In the genomic region with DNA sequence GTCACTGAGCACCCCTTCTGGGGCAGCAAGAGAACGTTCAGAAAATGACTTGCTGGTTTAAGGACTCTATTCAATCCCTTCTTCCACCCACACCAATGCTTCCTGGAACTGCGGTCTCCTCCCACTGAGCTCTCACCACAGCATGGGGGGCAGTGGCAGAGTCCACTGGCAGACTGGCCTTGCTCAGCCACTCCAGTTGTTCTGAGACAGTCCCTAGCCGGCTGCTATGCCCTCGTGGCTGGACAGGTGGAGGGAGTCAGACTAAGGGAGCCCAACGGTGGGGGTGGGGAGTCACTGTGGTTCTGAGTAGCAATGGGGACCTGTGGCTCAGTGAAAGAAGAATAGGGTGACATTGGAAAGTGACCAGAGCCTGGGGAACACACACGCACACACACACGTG, we compare ENCODE assay signal across 18 mouse cellular contexts. TPM values are rescaled to one million over a fixed set of nuclear protein-coding genes. Genes with fewer than 3 reads are reported as not detected.
A peak's percentile ranks its signal among the peaks of the same experiment; 100 is the strongest.
DNase-seq lines count a peak whose midpoint lies in the region; ATAC-seq and TF ChIP-seq lines count a peak whose summit lies in the region.
"Had no signal": no experiment of that assay in that cellular context is flagged by ENCODE, and none has a peak within 500 bp of the region (broad histone marks: within the 10 kb centered on the region; RNA-seq: fewer than 3 reads in every experiment).

No protein-coding gene starts in this region.

- no peak for ATAC-seq in heart, embryonic 11.5 days (replicated peaks; ENCODE audit: insufficient number of reproducible peaks, low FRiP score, low TSS enrichment)
- ATAC-seq: forebrain, postnatal 0 days; inflammation-experienced regulatory T-cells, adult 6 months had no signal

- DNase-seq in spleen, adult 2 months (ENCODE audit: low read depth in 1 of 2, low spot score in 2 of 2): peak in 1 of 2 experiments; percentile 29
- no peak for DNase-seq in spleen, adult 12 weeks (ENCODE audit: low spot score)
- DNase-seq in induced T-regulatory cell, adult 2 months (ENCODE audit: low read depth): peak; percentile 10
- DNase-seq in splenic B cell, adult 2 months (ENCODE audit: low read depth, low spot score): peak; percentile 45
- no peak for DNase-seq in urinary bladder, postnatal 14 days (ENCODE audit: low spot score)
- DNase-seq in liver: no peak
- DNase-seq: cerebellum, postnatal 25 days; forebrain, postnatal 0 days; gastrocnemius, postnatal 10 days; layer of hippocampus, postnatal 36 days; liver, embryonic 13.5 days; midbrain, embryonic 14.5 days had no signal

- no peak for TF ChIP-seq CTCF in spleen, adult 2 months (IDR thresholded peaks at IDR 0.05; ENCODE audit: extremely low read depth, insufficient read depth, insufficient read length, insufficient replicate concordance)
- TF ChIP-seq CTCF in E14TG2a.4 (conservative IDR thresholded peaks at IDR 0.05; ENCODE audit: low read length): no peak

- no peaks in the 10 kb centered on the region for H3K9me3 ChIP-seq in E14TG2a.4 (ENCODE audit: low read length)
- H3K9me3 ChIP-seq in heart, embryonic 11.5 days (replicated peaks; ENCODE audit: control insufficient read depth, low read length): no peaks in the 10 kb centered on the region
- H3K9me3 ChIP-seq: embryonic facial prominence, embryonic 12.5 days; liver, embryonic 13.5 days; lung, embryonic 15.5 days had no signal

- H3K4me3 ChIP-seq in spleen, adult 2 months (ENCODE audit: extremely low read depth, insufficient read depth, insufficient read length): peak overlapping the region; percentile 59
- H3K4me3 ChIP-seq in E14TG2a.4 (replicated peaks; ENCODE audit: low read length): peak overlapping the region; percentile 96
- no peak overlapping the region for H3K4me3 ChIP-seq in heart, embryonic 11.5 days (ENCODE audit: low read depth, low read length)
- H3K4me3 ChIP-seq: embryonic facial prominence, embryonic 12.5 days; liver, embryonic 13.5 days; lung, embryonic 15.5 days had no signal

- no peaks in the 10 kb centered on the region for H3K36me3 ChIP-seq in spleen, adult 2 months (ENCODE audit: control insufficient read depth, insufficient read depth, low read length)
- H3K36me3 ChIP-seq in E14TG2a.4 (ENCODE audit: insufficient read depth, low read length): peaks cover 19% of the 10 kb centered on the region
- H3K36me3 ChIP-seq in splenic B cell, adult 2 months (ENCODE audit: control insufficient read depth, insufficient read depth, low read length, poor library complexity, severe bottlenecking): no peaks in the 10 kb centered on the region; the same call in 1 of the 2 replicates
- no peaks in the 10 kb centered on the region for H3K36me3 ChIP-seq in heart, embryonic 11.5 days (ENCODE audit: control insufficient read depth, insufficient read depth, low read length)
- H3K36me3 ChIP-seq: embryonic facial prominence, embryonic 12.5 days; liver, embryonic 13.5 days; lung, embryonic 15.5 days had no signal

- 15% methylated on average over 7 of the region's 7 CpGs for WGBS in spleen, adult 2 months
- WGBS in heart, embryonic 11.5 days (ENCODE audit: insufficient replicate concordance): 45% methylated on average over 7 of the region's 7 CpGs

- H3K4me1 ChIP-seq in spleen, adult 2 months (ENCODE audit: control insufficient read depth, insufficient read depth, insufficient read length): peaks cover 17% of the 10 kb centered on the region
- H3K4me1 ChIP-seq in E14TG2a.4 (replicated peaks; ENCODE audit: low read depth, low read length): peaks cover 76% of the 10 kb centered on the region
- H3K4me1 ChIP-seq in heart, embryonic 11.5 days (ENCODE audit: control insufficient read depth, insufficient read depth, low read length): peaks cover 7% of the 10 kb centered on the region; the same call in 1 of the 2 replicates

- no peak for TF ChIP-seq POLR2A in spleen, adult 2 months (IDR thresholded peaks at IDR 0.05; ENCODE audit: low read depth, low read length)

- H3K4me2 ChIP-seq in heart, embryonic 11.5 days: no peak overlapping the region
- H3K4me2 ChIP-seq: embryonic facial prominence, embryonic 12.5 days; liver, embryonic 13.5 days; lung, embryonic 15.5 days had no signal

- H3K27me3 ChIP-seq in spleen, adult 2 months (ENCODE audit: control insufficient read depth, insufficient read depth, low read length): no peaks in the 10 kb centered on the region; the same call in 1 of the 2 replicates
- no peaks in the 10 kb centered on the region for H3K27me3 ChIP-seq in E14TG2a.4 (ENCODE audit: insufficient read depth, low read length)
- no peaks in the 10 kb centered on the region for H3K27me3 ChIP-seq in splenic B cell, adult 2 months (ENCODE audit: control insufficient read depth, insufficient read depth, low read length, poor library complexity, severe bottlenecking)
- peaks cover 43% of the 10 kb centered on the region for H3K27me3 ChIP-seq in heart, embryonic 11.5 days (ENCODE audit: control insufficient read depth, insufficient read depth, low read length)

- H3K27ac ChIP-seq in spleen, adult 2 months (ENCODE audit: insufficient read depth, low read length): peak overlapping the region; percentile 83
- H3K27ac ChIP-seq in heart, embryonic 11.5 days (ENCODE audit: low read depth, low read length): no peak overlapping the region
- H3K27ac ChIP-seq: embryonic facial prominence, embryonic 12.5 days; liver, embryonic 13.5 days; lung, embryonic 15.5 days; macrophage had no signal

- H3K9ac ChIP-seq in heart, embryonic 11.5 days (ENCODE audit: low read depth, low read length): no peak overlapping the region
- H3K9ac ChIP-seq: embryonic facial prominence, embryonic 12.5 days; forebrain, postnatal 0 days; liver, embryonic 13.5 days; lung, embryonic 15.5 days had no signal

RNA-seq across cellular contexts. Expression of gene B3gnt7, which starts 1.9 kb away (rescaled TPM):
- polyA plus RNA-seq in spleen, adult 2 months (2012; rRNA removed): 2.3 and 3.3 TPM in 2 replicates
- 7.0 and 7.7 TPM in 2 replicates for polyA plus RNA-seq in heart, embryonic 11.5 days (2014; fragmentation: Nextera tagmentation; extraction: Ambion mirVana)
- polyA plus RNA-seq: inflammation-experienced regulatory T-cells, adult 6 months had no signal

RNA-seq across cellular contexts. Expression of gene Ncl, which starts 58.5 kb away (rescaled TPM):
- 8.5 and 9.1 TPM in 2 replicates for polyA plus RNA-seq in spleen, adult 2 months (2012; rRNA removed)
- polyA plus RNA-seq in heart, embryonic 11.5 days (2014; fragmentation: Nextera tagmentation; extraction: Ambion mirVana): 287 and 296 TPM in 2 replicates

Comparison
In these comparisons a context has a peak if more than half of its experiments do, and no peak if none do; other contexts are left out.
1. DNase-seq: peak in induced T-regulatory cell, adult 2 months (single experiment) and splenic B cell, adult 2 months (single experiment); none in spleen, adult 12 weeks (single experiment), urinary bladder, postnatal 14 days (single experiment) and liver (single experiment).
2. RNA of gene Ncl, which starts 58.5 kb away (polyA plus RNA-seq): 287 to 296 TPM in heart, embryonic 11.5 days; 8.5 to 9.1 TPM in spleen, adult 2 months; every median in the first group is over 10 times any median in the second.